Mouse (Mus musculus) forebrain, embryonic 14.5 days (tissue): ENCODE measurements around the gene Pde11a. TPM values are rescaled to one million over a fixed set of nuclear protein-coding genes. Genes with fewer than 3 reads are reported as not detected.

ENCODE experiments used
- ATAC-seq: fragments of 200-750 bp; cut with Nextera tagmentation; 2 replicates; pipeline ENCODE4 v1.8.0; 2017; ENCODE audit warnings: mild to moderate bottlenecking, moderate library complexity
- DNase-seq: peaks from one replicate; pipeline ENCODE4 v3.0.0-alpha.2; 2015; ENCODE audit warnings: low spot score
- H3K27ac ChIP-seq: fragments of 300-500 bp; sonication (generic); 2 replicates; pipeline ENCODE4 v1.5.1; 2014; ENCODE audit warnings: low read depth, mild to moderate bottlenecking, control low read depth, low read length, moderate library complexity
- H3K27me3 ChIP-seq: fragments of 300-500 bp; sonication (generic); replicated peaks from 2 replicates; pipeline ENCODE4 v1.6.1; 2014; ENCODE audit warnings: low read length, control low read depth, mixed read lengths; ENCODE audit not compliant: control insufficient read depth, insufficient read depth
- H3K36me3 ChIP-seq: fragments of 300-500 bp; sonication (generic); 2 replicates; pipeline ENCODE4 v1.6.1; 2014; ENCODE audit warnings: low read length, control low read depth; ENCODE audit not compliant: control insufficient read depth, insufficient read depth
- H3K4me1 ChIP-seq: fragments of 300-500 bp; sonication (generic); 2 replicates; pipeline ENCODE4 v1.6.1; 2014; ENCODE audit warnings: antibody characterized with exemption, low read length, control low read depth; ENCODE audit not compliant: control insufficient read depth, insufficient read depth
- H3K4me2 ChIP-seq: fragments of 300-500 bp; sonication (generic); 2 replicates; pipeline ENCODE4 v1.6.1; 2014; ENCODE audit warnings: mild to moderate bottlenecking, control low read depth, low read length
- H3K4me3 ChIP-seq: fragments of 300-500 bp; sonication (generic); 2 replicates; pipeline ENCODE4 v1.5.1; 2014; ENCODE audit warnings: low read depth, low read length, control low read depth
- H3K9ac ChIP-seq: fragments of 300-500 bp; sonication (generic); 2 replicates; pipeline ENCODE4 v1.6.1; 2014; ENCODE audit warnings: mild to moderate bottlenecking, low read length, control low read depth, moderate library complexity
- H3K9me3 ChIP-seq: fragments of 300-500 bp; sonication (generic); replicated peaks from 2 replicates; pipeline ENCODE4 v1.6.1; 2016; ENCODE audit warnings: low read length, control low read depth, mixed read lengths; ENCODE audit not compliant: control insufficient read depth
- WGBS: fragments of 180-500 bp; shearing (Covaris S2); extraction: QIAGEN DNeasy Blood & Tissue Kit; methylation state at CpG from one replicate; pipeline ENCODE4 v1.1.7; 2014; 5-methylcytosine and 5-hydroxymethylcytosine counted together
- polyA plus RNA-seq: library from polyadenylated mRNA; unstranded; fragments of >200 nt; fragmentation: Nextera tagmentation; extraction: Ambion mirVana; gene quantifications from 2 replicates; pipeline ENCODE4 v1.2.1, GENCODE M21; 2014

The Pde11a gene
- polyA plus RNA-seq, 1 experiment from 2014 or later: 0.14 TPM

- Histone ChIP-seq H3K36me3 (no peaks in the 10 kb centered on the region), H3K4me1 (no peaks in the 10 kb centered on the region), H3K9ac (no peak overlapping the region), H3K4me3 (no peak overlapping the region), H3K9me3 (no peaks in the 10 kb centered on the region), H3K27me3 (no peaks in the 10 kb centered on the region), H3K27ac (no peak overlapping the region), H3K4me2 (no peak overlapping the region)
- no peak for DNase-seq
- 90% methylated on average over 3 of the region's 3 CpGs for WGBS
- no peak for ATAC-seq
Measured at GRCm38 (mm10) chr2:76238496-76238895, 100.1 kb downstream of the Pde11a start.

- no peak overlapping the region for H3K4me3 ChIP-seq
- H3K36me3 ChIP-seq: no peaks in the 10 kb centered on the region
- 91% methylated on average over 10 of the region's 10 CpGs for WGBS
- H3K4me1 ChIP-seq: no peaks in the 10 kb centered on the region
- no peak for ATAC-seq
- H3K9ac ChIP-seq: no peak overlapping the region
- no peak for DNase-seq
- H3K9me3 ChIP-seq: no peaks in the 10 kb centered on the region
- H3K27me3 ChIP-seq: no peaks in the 10 kb centered on the region
- H3K4me2 ChIP-seq: no peak overlapping the region
- no peak overlapping the region for H3K27ac ChIP-seq
Measured at GRCm38 (mm10) chr2:76237638-76238420, 100.7 kb downstream of the Pde11a start.

GRCm38 (mm10) chr2:76220364-76221108, 118.0 kb downstream of the Pde11a start:
- peak; percentile 48; the same call in 1 of the 2 replicates for ATAC-seq
- peaks cover 4% of the 10 kb centered on the region; the same call in 1 of the 2 replicates for H3K4me1 ChIP-seq
- H3K4me3 ChIP-seq: no peak overlapping the region
- WGBS: 15% methylated on average over 6 of the region's 6 CpGs
- no peaks in the 10 kb centered on the region for H3K36me3 ChIP-seq
- no peak overlapping the region for H3K4me2 ChIP-seq
- H3K27me3 ChIP-seq: no peaks in the 10 kb centered on the region
- no peaks in the 10 kb centered on the region for H3K9me3 ChIP-seq
- H3K9ac ChIP-seq: no peak overlapping the region
- H3K27ac ChIP-seq: no peak overlapping the region
- DNase-seq: peak; percentile 29

GRCm38 (mm10) chr2:76219540-76219939, 119.0 kb downstream of the Pde11a start:
- Histone ChIP-seq H3K4me1 (peaks cover 4% of the 10 kb centered on the region; the same call in 1 of the 2 replicates), H3K27me3 (no peaks in the 10 kb centered on the region), H3K4me3 (no peak overlapping the region), H3K9ac (no peak overlapping the region), H3K27ac (no peak overlapping the region), H3K36me3 (no peaks in the 10 kb centered on the region), H3K9me3 (no peaks in the 10 kb centered on the region), H3K4me2 (no peak overlapping the region)
- DNase-seq: no peak
- 86% methylated on average over 6 of the region's 6 CpGs for WGBS
- ATAC-seq: no peak

GRCm38 (mm10) chr2:76216146-76216545, 122.4 kb downstream of the Pde11a start:
- Histone ChIP-seq H3K9me3 (no peaks in the 10 kb centered on the region), H3K4me3 (no peak overlapping the region), H3K9ac (no peak overlapping the region), H3K27me3 (no peaks in the 10 kb centered on the region), H3K27ac (no peak overlapping the region), H3K4me1 (peaks cover 4% of the 10 kb centered on the region; the same call in 1 of the 2 replicates), H3K4me2 (no peak overlapping the region), H3K36me3 (no peaks in the 10 kb centered on the region)
- peak; percentile 26 for DNase-seq
- no peak for ATAC-seq
- WGBS: 58% methylated on average over 7 of the region's 7 CpGs

- Histone ChIP-seq H3K36me3 (no peaks in the 10 kb centered on the region), H3K9ac (no peak overlapping the region), H3K27ac (no peak overlapping the region), H3K4me3 (no peak overlapping the region), H3K9me3 (no peaks in the 10 kb centered on the region), H3K4me2 (no peak overlapping the region), H3K27me3 (no peaks in the 10 kb centered on the region), H3K4me1 (no peaks in the 10 kb centered on the region)
- WGBS: 92% methylated on average over 9 of the region's 9 CpGs
- ATAC-seq: no peak
- DNase-seq: no peak
Measured at GRCm38 (mm10) chr2:76215219-76215618, 123.4 kb downstream of the Pde11a start.

GRCm38 (mm10) chr2:76185126-76185525, 153.4 kb downstream of the Pde11a start:
- Histone ChIP-seq H3K27ac (no peak overlapping the region), H3K4me3 (no peak overlapping the region), H3K9me3 (no peaks in the 10 kb centered on the region), H3K4me1 (no peaks in the 10 kb centered on the region), H3K36me3 (no peaks in the 10 kb centered on the region), H3K4me2 (no peak overlapping the region), H3K9ac (no peak overlapping the region), H3K27me3 (no peaks in the 10 kb centered on the region)
- ATAC-seq (no peak), DNase-seq (no peak)
- WGBS: 50% methylated on average over 1 of the region's 1 CpGs

GRCm38 (mm10) chr2:76162822-76163221, 175.8 kb downstream of the Pde11a start:
- H3K4me1 ChIP-seq: no peaks in the 10 kb centered on the region
- H3K4me3 ChIP-seq: no peak overlapping the region
- 74% methylated on average over 4 of the region's 4 CpGs for WGBS
- H3K9ac ChIP-seq: no peak overlapping the region
- H3K4me2 ChIP-seq: no peak overlapping the region
- no peaks in the 10 kb centered on the region for H3K36me3 ChIP-seq
- H3K9me3 ChIP-seq: no peaks in the 10 kb centered on the region
- no peak overlapping the region for H3K27ac ChIP-seq
- DNase-seq (no peak), ATAC-seq (no peak)
- H3K27me3 ChIP-seq: no peaks in the 10 kb centered on the region

GRCm38 (mm10) chr2:76158973-76159372, 179.6 kb downstream of the Pde11a start:
- Histone ChIP-seq H3K9me3 (no peaks in the 10 kb centered on the region), H3K36me3 (no peaks in the 10 kb centered on the region), H3K27me3 (no peaks in the 10 kb centered on the region), H3K9ac (no peak overlapping the region), H3K27ac (no peak overlapping the region), H3K4me3 (no peak overlapping the region), H3K4me2 (no peak overlapping the region), H3K4me1 (no peaks in the 10 kb centered on the region)
- no peak for ATAC-seq
- 67% methylated on average over 2 of the region's 2 CpGs for WGBS
- DNase-seq: peak; percentile 13
